Mouse (Mus musculus) intestine, postnatal 0 days (tissue): Measurements from ENCODE around the gene Pigc. TPM values are rescaled to one million over a fixed set of nuclear protein-coding genes. Genes with fewer than 3 reads are reported as not detected.
A peak's percentile ranks its signal among the peaks of the same experiment; 100 is the strongest.

Experiments
- ATAC-seq: fragments of 200-750 bp; cut with Nextera tagmentation; 2 replicates; pipeline ENCODE4 v1.8.0; 2017; ENCODE audit warnings: mild to moderate bottlenecking, moderate TSS enrichment, moderate library complexity
- H3K27ac ChIP-seq: fragments of 300-500 bp; sonication (generic); 2 replicates; pipeline ENCODE4 v1.5.1; 2014; ENCODE audit warnings: mild to moderate bottlenecking, low read depth, low read length, moderate library complexity
- H3K27me3 ChIP-seq: fragments of 300-500 bp; sonication (generic); replicated peaks from 2 replicates; pipeline ENCODE4 v1.6.1; 2014; ENCODE audit warnings: low read length, mixed read lengths; ENCODE audit not compliant: control insufficient read depth, insufficient read depth
- H3K36me3 ChIP-seq: fragments of 300-500 bp; sonication (generic); 2 replicates; pipeline ENCODE4 v1.6.1; 2014; ENCODE audit warnings: mild to moderate bottlenecking, moderate library complexity; ENCODE audit not compliant: control insufficient read depth, insufficient read depth
- H3K4me1 ChIP-seq: fragments of 300-500 bp; sonication (generic); replicated peaks from 2 replicates; pipeline ENCODE4 v1.6.1; 2014; ENCODE audit warnings: antibody characterized with exemption, low read length, mixed read lengths; ENCODE audit not compliant: control insufficient read depth, insufficient read depth
- H3K4me2 ChIP-seq: fragments of 300-500 bp; sonication (generic); replicated peaks from 2 replicates; pipeline ENCODE4 v1.6.1; 2014; ENCODE audit warnings: low read depth, mild to moderate bottlenecking, moderate library complexity
- H3K4me3 ChIP-seq: fragments of 300-500 bp; sonication (generic); 2 replicates; pipeline ENCODE4 v1.5.1; 2014; ENCODE audit warnings: low read depth, low read length
- H3K9ac ChIP-seq: fragments of 300-500 bp; sonication (generic); 2 replicates; pipeline ENCODE4 v1.6.1; 2014; ENCODE audit warnings: mild to moderate bottlenecking, low read depth, low read length
- H3K9me3 ChIP-seq: fragments of 300-500 bp; sonication (generic); 2 replicates; pipeline ENCODE4 v1.6.1; 2016; ENCODE audit warnings: mixed run types; ENCODE audit not compliant: control insufficient read depth
- CTCF ChIP-seq: sonication (generic); IDR thresholded peaks from 2 replicates; pipeline ENCODE4 v1.5.1; 2016; ENCODE audit warnings: low read depth, mild to moderate bottlenecking, control low read depth, antibody characterized with exemption, moderate library complexity
- WGBS: fragments of 180-500 bp; shearing (Covaris S2); extraction: QIAGEN DNeasy Blood & Tissue Kit; methylation state at CpG from one replicate; pipeline ENCODE4 v1.1.7; 2014; 5-methylcytosine and 5-hydroxymethylcytosine counted together
- polyA plus RNA-seq: library from polyadenylated mRNA; unstranded; fragments of >200 nt; fragmentation: Nextera tagmentation; extraction: Ambion mirVana; gene quantifications from 2 replicates; pipeline ENCODE4 v1.2.1, GENCODE M21; 2015

Pigc gene
- polyA plus RNA-seq, 1 experiment from 2014 or later: 35.0 TPM

GRCm38 (mm10) chr1:161927976-161928375, 41.0 kb upstream of the Pigc start:
- H3K36me3 ChIP-seq: no peaks in the 10 kb centered on the region
- no peak overlapping the region for H3K9ac ChIP-seq
- H3K9me3 ChIP-seq: no peaks in the 10 kb centered on the region
- no peak overlapping the region for H3K4me3 ChIP-seq
- 84% methylated on average over 2 of the region's 2 CpGs for WGBS
- no peaks in the 10 kb centered on the region for H3K27me3 ChIP-seq
- TF ChIP-seq CTCF: no peak
- no peak for ATAC-seq
- H3K4me2 ChIP-seq: no peak overlapping the region
- H3K4me1 ChIP-seq: no peaks in the 10 kb centered on the region
- no peak overlapping the region for H3K27ac ChIP-seq

GRCm38 (mm10) chr1:161931313-161931712, 37.7 kb upstream of the Pigc start:
- WGBS: 62% methylated on average over 4 of the region's 4 CpGs
- Histone ChIP-seq H3K9ac (no peak overlapping the region), H3K4me3 (no peak overlapping the region), H3K27me3 (no peaks in the 10 kb centered on the region), H3K4me2 (no peak overlapping the region), H3K9me3 (no peaks in the 10 kb centered on the region), H3K27ac (no peak overlapping the region), H3K36me3 (no peaks in the 10 kb centered on the region), H3K4me1 (no peaks in the 10 kb centered on the region)
- TF ChIP-seq CTCF: no peak
- no peak for ATAC-seq

GRCm38 (mm10) chr1:161931817-161932216, 37.2 kb upstream of the Pigc start:
- no peak for TF ChIP-seq CTCF
- no peak for ATAC-seq
- no peaks in the 10 kb centered on the region for H3K27me3 ChIP-seq

GRCm38 (mm10) chr1:161932286-161932685, 36.7 kb upstream of the Pigc start:
- no peaks in the 10 kb centered on the region for H3K4me1 ChIP-seq
- no peaks in the 10 kb centered on the region for H3K27me3 ChIP-seq
- ATAC-seq: no peak
- TF ChIP-seq CTCF: no peak
- H3K4me3 ChIP-seq: no peak overlapping the region
- H3K4me2 ChIP-seq: no peak overlapping the region
- H3K9me3 ChIP-seq: no peaks in the 10 kb centered on the region
- H3K27ac ChIP-seq: no peak overlapping the region
- WGBS: 88% methylated on average over 4 of the region's 4 CpGs
- H3K36me3 ChIP-seq: no peaks in the 10 kb centered on the region
- no peak overlapping the region for H3K9ac ChIP-seq

More at GRCm38 (mm10) chr1:161931817-161932216, 37.2 kb upstream of the Pigc start:
- Histone ChIP-seq H3K27ac (no peak overlapping the region), H3K4me2 (no peak overlapping the region), H3K36me3 (no peaks in the 10 kb centered on the region), H3K4me3 (no peak overlapping the region), H3K4me1 (no peaks in the 10 kb centered on the region), H3K9ac (no peak overlapping the region), H3K9me3 (no peaks in the 10 kb centered on the region)
- WGBS: 82% methylated on average over 10 of the region's 10 CpGs

- H3K4me1 ChIP-seq: no peaks in the 10 kb centered on the region
These were observed 26.9 kb upstream of the Pigc start for GRCm38 (mm10) chr1:161942082-161942481.

GRCm38 (mm10) chr1:161951009-161951779, 17.8 kb upstream of the Pigc start:
- no peak overlapping the region for H3K4me3 ChIP-seq
- peak overlapping the region; percentile 50; the same call in 1 of the 2 replicates for H3K27ac ChIP-seq
- H3K36me3 ChIP-seq: no peaks in the 10 kb centered on the region
- H3K4me1 ChIP-seq: no peaks in the 10 kb centered on the region
- no peaks in the 10 kb centered on the region for H3K27me3 ChIP-seq
- WGBS: 47% methylated on average over 5 of the region's 5 CpGs
- H3K4me2 ChIP-seq: no peak overlapping the region
- no peak overlapping the region for H3K9ac ChIP-seq
- H3K9me3 ChIP-seq: no peaks in the 10 kb centered on the region
- TF ChIP-seq CTCF: no peak
- peak; percentile 98 for ATAC-seq

More at GRCm38 (mm10) chr1:161942082-161942481, 26.9 kb upstream of the Pigc start:
- TF ChIP-seq CTCF: no peak
- H3K36me3 ChIP-seq: no peaks in the 10 kb centered on the region
- H3K27me3 ChIP-seq: no peaks in the 10 kb centered on the region
- H3K4me2 ChIP-seq: no peak overlapping the region
- H3K27ac ChIP-seq: no peak overlapping the region
- no peak overlapping the region for H3K4me3 ChIP-seq
- H3K9ac ChIP-seq: no peak overlapping the region
- no peaks in the 10 kb centered on the region for H3K9me3 ChIP-seq
- 85% methylated on average over 2 of the region's 2 CpGs for WGBS
- ATAC-seq: no peak
